Mouse (Mus musculus) G1E-ER4 (cell line): Measurements from ENCODE around the gene Wdr34. TPM values are rescaled to one million over a fixed set of nuclear protein-coding genes. Genes with fewer than 3 reads are reported as not detected.

ENCODE experiments used
- GATA1 ChIP-seq: IDR thresholded peaks from one replicate; pipeline ENCODE4 v1.8.0; 2012; ENCODE audit warnings: low read length, inconsistent platforms
- polyA plus RNA-seq: library from polyadenylated mRNA; stranded (reverse); fragments of >175 nt; gene quantifications from 2 replicates; pipeline ENCODE4 v1.2.3, GENCODE M21; 2012

Wdr34 gene
- polyA plus RNA-seq, 1 experiment: 29.5 TPM

GRCm38 (mm10) chr2:30056736-30057135, 8.1 kb upstream of the Wdr34 start:
- no peak for TF ChIP-seq GATA1

- no peak for TF ChIP-seq GATA1
Observed at GRCm38 (mm10) chr2:30051992-30052761, 3.5 kb upstream of the Wdr34 start.

- TF ChIP-seq GATA1: peak; percentile 28
Observed at GRCm38 (mm10) chr2:30049831-30050230, 1.1 kb upstream of the Wdr34 start.

GRCm38 (mm10) chr2:30048101-30048501, 580 bp downstream of the Wdr34 start:
- no peak for TF ChIP-seq GATA1

- no peak for TF ChIP-seq GATA1
Observed at GRCm38 (mm10) chr2:30047127-30047526, 1.6 kb downstream of the Wdr34 start.

GRCm38 (mm10) chr2:30044550-30044949, 4.1 kb downstream of the Wdr34 start:
- TF ChIP-seq GATA1: no peak

GRCm38 (mm10) chr2:30042445-30042844, 6.2 kb downstream of the Wdr34 start:
- TF ChIP-seq GATA1: no peak

GRCm38 (mm10) chr2:30039687-30040086, 9.0 kb downstream of the Wdr34 start:
- TF ChIP-seq GATA1: no peak

- TF ChIP-seq GATA1: no peak
Observed at GRCm38 (mm10) chr2:30038370-30038769, 10.3 kb downstream of the Wdr34 start.

- no peak for TF ChIP-seq GATA1
Observed at GRCm38 (mm10) chr2:30037762-30038161, 10.9 kb downstream of the Wdr34 start.

- TF ChIP-seq GATA1: no peak
Observed at GRCm38 (mm10) chr2:30032957-30033356, 15.7 kb downstream of the Wdr34 start.

- TF ChIP-seq GATA1: no peak
Observed at GRCm38 (mm10) chr2:30032244-30032846, 16.3 kb downstream of the Wdr34 start.

- no peak for TF ChIP-seq GATA1
Observed at GRCm38 (mm10) chr2:30026997-30027396, 21.7 kb downstream of the Wdr34 start.

- TF ChIP-seq GATA1: no peak
Observed at GRCm38 (mm10) chr2:30025454-30025853, 23.2 kb downstream of the Wdr34 start.

GRCm38 (mm10) chr2:30014326-30014966, 34.2 kb downstream of the Wdr34 start:
- TF ChIP-seq GATA1: no peak

- no peak for TF ChIP-seq GATA1
Observed at GRCm38 (mm10) chr2:30010840-30011281, 37.8 kb downstream of the Wdr34 start.
